Mouse (Mus musculus): ENCODE measurements around the gene Wfdc1. TPM values are rescaled to one million over a fixed set of nuclear protein-coding genes. Genes with fewer than 3 reads are reported as not detected.

Wfdc1 gene
- polyA plus RNA-seq, 1 experiment from 2014 or later, result 6.6 TPM

DNA sequence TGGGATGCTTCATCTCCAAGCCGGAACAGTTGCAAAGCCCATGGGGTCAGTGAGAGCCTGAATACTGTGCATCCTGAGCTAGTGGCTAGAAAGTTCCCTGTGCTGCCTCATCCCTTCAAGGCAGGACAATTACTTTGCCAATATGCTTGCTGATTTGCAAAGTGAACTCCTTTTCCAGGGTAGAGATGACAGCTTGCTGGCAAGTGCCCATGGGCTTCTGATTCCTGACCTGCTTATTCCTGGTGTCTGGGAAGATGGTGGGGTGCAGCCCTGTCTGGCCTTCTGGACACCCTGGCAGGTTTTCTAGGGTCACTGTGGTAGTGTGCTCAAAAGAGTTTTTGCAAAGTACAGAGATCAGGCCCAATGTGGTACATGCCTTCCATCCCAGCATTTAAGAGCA is 23.2 kb upstream of the Wfdc1 start:
- H3K9ac ChIP-seq, result no peak overlapping the region
- no peak overlapping the region for H3K27ac ChIP-seq (replicated peaks)
- no peaks in the 10 kb centered on the region for H3K27me3 ChIP-seq
- ATAC-seq (ENCODE audit: low FRiP score, low read depth), result no peak
- H3K4me2 ChIP-seq, result no peak overlapping the region
- no peaks in the 10 kb centered on the region for H3K9me3 ChIP-seq
- H3K36me3 ChIP-seq, result no peaks in the 10 kb centered on the region
- peaks cover 21% of the 10 kb centered on the region for H3K4me1 ChIP-seq (replicated peaks)
- H3K4me3 ChIP-seq, result no peak overlapping the region
- 90% methylated on average over 1 of the region's 1 CpGs for WGBS

DNA sequence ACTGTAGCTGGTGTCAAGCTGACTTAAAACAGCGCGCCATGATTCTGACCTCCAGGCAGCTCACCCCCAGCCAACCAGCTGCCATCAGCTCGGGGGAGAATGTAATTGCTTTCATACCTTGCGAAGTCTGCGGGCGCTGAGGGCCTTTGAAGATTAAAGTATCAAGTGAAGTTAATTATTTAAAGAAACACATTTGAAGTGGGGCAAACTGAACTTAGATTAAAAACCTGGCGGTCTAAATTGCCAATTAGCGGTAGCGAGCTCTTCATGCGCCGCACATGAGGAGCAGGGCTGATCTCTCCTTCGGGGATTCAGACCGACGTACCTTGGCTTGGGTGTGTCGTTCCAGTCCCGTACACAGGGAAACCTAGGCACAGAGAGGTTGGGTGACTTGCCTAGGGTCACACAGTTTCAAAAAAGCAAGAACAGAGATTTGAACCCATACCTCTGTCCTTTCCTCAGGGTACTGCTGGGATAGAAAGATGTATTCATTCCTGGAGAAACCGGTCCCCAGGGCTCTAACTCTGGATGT is 21.7 kb upstream of the Wfdc1 start:
- Histone ChIP-seq H3K9ac (no peak overlapping the region), H3K4me3 (no peak overlapping the region), H3K27ac (replicated peaks) (peak overlapping the region; percentile 75), H3K36me3 (no peaks in the 10 kb centered on the region), H3K9me3 (no peaks in the 10 kb centered on the region), H3K4me2 (no peak overlapping the region), H3K4me1 (replicated peaks) (peaks cover 21% of the 10 kb centered on the region), H3K27me3 (no peaks in the 10 kb centered on the region)
- WGBS, result 59% methylated on average over 17 of the region's 17 CpGs
- ATAC-seq (ENCODE audit: low FRiP score, low read depth), result 0 out of 2 replicates have a peak, but pooled peaks have one; percentile 28

DNA sequence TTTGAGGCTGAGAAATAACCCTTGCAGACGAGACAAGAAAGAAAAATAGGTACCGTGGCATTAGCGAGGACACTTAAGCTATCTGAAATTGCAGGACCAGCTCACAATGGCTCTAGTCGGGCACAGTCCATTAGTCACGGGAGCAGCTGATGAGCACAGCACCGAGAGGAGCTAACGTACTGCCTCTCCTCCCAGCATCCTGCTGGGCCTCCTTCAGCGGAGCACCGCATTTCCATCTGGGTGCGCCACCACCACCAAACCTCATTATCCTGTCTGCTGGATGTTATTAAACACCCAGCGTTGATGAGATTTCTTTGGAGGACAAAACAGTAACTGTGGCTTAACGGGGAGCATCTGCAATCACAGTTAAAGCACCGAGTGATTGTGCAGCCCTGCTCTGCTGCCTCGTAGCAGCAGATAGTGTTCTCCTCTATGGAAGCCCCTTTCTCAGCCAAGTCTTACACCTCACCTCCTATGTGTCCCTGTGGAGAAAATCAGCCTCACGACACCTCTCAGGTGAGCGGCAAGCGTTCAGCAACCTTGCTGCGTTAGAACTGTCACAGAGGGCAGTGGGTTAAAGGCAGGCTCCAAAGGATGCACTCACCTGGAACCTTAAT is 21.1 kb upstream of the Wfdc1 start:
- Histone ChIP-seq H3K36me3 (no peaks in the 10 kb centered on the region), H3K4me3 (no peak overlapping the region), H3K4me1 (replicated peaks) (peaks cover 21% of the 10 kb centered on the region), H3K9ac (no peak overlapping the region), H3K4me2 (0 out of 2 replicates have a peak overlapping the region, but pooled peaks have one; percentile 1), H3K9me3 (no peaks in the 10 kb centered on the region), H3K27me3 (no peaks in the 10 kb centered on the region), H3K27ac (replicated peaks) (peak overlapping the region; percentile 75)
- 37% methylated on average over 18 of the region's 18 CpGs for WGBS
- peak; percentile 73 for ATAC-seq (ENCODE audit: low FRiP score, low read depth)

DNA sequence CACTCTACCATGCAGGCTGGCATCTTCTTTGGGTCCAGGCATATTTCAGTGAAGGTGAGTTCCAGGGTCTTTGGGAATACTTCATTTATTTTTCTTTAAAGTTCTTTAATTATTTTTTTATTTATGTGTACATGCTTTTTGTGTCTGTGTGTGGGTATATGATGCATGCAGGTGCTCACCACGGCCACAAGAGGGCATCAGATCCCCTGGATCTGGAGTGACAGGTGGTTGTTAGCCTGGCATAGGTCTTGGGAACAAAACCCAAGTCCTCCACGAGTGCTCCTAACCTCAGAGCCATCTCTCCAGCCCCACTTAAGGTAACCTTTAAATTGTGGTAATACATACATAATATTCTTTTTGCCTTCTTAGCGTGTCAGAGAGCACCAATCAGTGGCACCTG is 20.0 kb upstream of the Wfdc1 start:
- Histone ChIP-seq H3K4me2 (no peak overlapping the region), H3K27me3 (no peaks in the 10 kb centered on the region), H3K36me3 (no peaks in the 10 kb centered on the region), H3K9me3 (no peaks in the 10 kb centered on the region), H3K9ac (no peak overlapping the region), H3K4me1 (replicated peaks) (peaks cover 21% of the 10 kb centered on the region), H3K4me3 (no peak overlapping the region), H3K27ac (replicated peaks) (peak overlapping the region; percentile 75; the same call in 1 of the 2 replicates)
- ATAC-seq (ENCODE audit: low FRiP score, low read depth), result no peak
- 80% methylated on average over 3 of the region's 3 CpGs for WGBS

DNA sequence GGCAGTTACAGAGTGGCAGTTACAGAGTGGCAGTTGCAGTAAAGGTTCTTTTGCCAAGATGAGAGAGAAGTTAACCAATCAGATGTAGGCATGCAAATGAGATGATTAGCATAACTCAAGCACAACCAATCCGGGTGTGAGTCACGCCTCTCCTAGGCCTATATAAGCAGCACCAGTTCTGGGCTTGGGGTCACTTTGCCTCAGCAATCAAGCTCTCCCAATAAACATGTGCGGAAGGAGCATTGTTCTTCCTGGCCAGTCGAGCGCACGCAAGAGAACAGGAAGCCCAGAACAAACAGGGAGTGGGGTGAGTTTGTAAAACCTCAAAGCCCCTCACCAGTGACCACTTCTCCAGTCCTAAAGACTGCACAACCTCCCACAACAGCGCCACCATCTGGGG is 19.3 kb upstream of the Wfdc1 start:
- Histone ChIP-seq H3K4me2 (no peak overlapping the region), H3K36me3 (no peaks in the 10 kb centered on the region), H3K4me1 (replicated peaks) (peaks cover 21% of the 10 kb centered on the region), H3K27me3 (no peaks in the 10 kb centered on the region), H3K9me3 (no peaks in the 10 kb centered on the region), H3K27ac (replicated peaks) (no peak overlapping the region), H3K4me3 (no peak overlapping the region), H3K9ac (no peak overlapping the region)
- 87% methylated on average over 7 of the region's 7 CpGs for WGBS
- ATAC-seq (ENCODE audit: low FRiP score, low read depth), result no peak

DNA sequence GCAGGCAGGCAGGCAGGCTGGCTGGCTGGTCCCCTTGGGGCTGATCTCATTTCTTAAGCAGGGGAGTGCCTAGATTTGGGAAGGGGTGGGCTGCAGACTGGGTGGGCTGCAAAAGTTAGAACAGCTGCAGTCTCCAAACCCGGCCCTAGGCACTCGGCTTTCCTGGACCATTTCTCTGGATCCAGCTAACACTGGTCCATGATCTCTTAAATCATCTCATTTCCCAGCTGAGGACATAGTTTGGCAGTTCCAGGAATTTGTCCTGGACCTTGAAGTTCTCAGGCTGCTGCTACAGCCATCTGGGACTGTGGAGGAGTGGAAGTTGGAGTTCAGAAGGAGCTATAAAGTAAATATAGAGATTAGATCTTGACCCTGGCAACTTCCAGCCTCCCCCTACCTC is 14.8 kb upstream of the Wfdc1 start:
- no peak overlapping the region for H3K4me3 ChIP-seq
- no peaks in the 10 kb centered on the region for H3K36me3 ChIP-seq
- ATAC-seq (ENCODE audit: low FRiP score, low read depth), result no peak
- no peak overlapping the region for H3K9ac ChIP-seq
- 81% methylated on average over 2 of the region's 2 CpGs for WGBS
- H3K4me2 ChIP-seq, result no peak overlapping the region
- H3K9me3 ChIP-seq, result no peaks in the 10 kb centered on the region
- no peak overlapping the region for H3K27ac ChIP-seq (replicated peaks)
- H3K4me1 ChIP-seq (replicated peaks), result no peaks in the 10 kb centered on the region; the same call in 1 of the 2 replicates
- no peaks in the 10 kb centered on the region for H3K27me3 ChIP-seq

DNA sequence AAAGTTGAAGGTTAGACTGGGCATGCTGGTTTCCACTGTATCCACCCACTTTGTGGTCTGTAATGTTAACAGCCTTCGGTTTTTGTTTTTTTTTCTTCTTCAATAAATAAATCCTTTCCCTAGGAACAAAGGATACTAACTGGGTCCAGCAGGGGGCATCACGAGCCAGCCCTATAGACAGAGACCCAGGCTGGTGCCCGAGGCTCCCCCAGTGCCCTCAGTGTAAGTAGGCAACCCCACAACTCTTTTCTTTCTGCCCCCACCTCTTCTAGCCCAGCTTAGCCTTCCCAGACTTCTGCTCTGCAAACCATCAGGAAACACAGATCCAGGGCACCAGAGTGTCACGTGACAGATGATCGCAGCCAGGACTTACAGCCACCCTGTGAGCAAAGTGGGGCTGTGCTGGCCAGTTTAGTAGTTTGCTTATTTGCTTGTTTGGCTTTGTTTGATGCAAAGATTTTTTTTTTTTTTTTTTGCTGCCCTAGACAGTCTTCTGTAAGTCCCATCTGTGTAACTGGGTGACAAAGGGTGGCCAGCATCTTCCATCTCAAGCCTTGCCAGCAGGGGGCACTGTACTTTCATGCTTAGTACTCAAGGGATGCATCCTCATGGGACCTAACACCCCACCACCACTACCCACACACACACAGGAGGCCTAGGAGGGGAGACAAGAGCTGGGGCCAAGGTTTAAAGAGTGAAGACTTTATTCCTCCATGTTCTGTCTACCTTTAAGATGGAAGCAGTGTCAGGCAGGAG is 9.3 kb upstream of the Wfdc1 start:
- 52% methylated on average over 5 of the region's 5 CpGs for WGBS
- Histone ChIP-seq H3K4me1 (replicated peaks) (peaks cover 10% of the 10 kb centered on the region), H3K9me3 (no peaks in the 10 kb centered on the region), H3K4me2 (no peak overlapping the region), H3K4me3 (no peak overlapping the region), H3K27ac (replicated peaks) (no peak overlapping the region), H3K9ac (no peak overlapping the region), H3K27me3 (no peaks in the 10 kb centered on the region), H3K36me3 (no peaks in the 10 kb centered on the region)
- ATAC-seq (ENCODE audit: low FRiP score, low read depth), result no peak

DNA sequence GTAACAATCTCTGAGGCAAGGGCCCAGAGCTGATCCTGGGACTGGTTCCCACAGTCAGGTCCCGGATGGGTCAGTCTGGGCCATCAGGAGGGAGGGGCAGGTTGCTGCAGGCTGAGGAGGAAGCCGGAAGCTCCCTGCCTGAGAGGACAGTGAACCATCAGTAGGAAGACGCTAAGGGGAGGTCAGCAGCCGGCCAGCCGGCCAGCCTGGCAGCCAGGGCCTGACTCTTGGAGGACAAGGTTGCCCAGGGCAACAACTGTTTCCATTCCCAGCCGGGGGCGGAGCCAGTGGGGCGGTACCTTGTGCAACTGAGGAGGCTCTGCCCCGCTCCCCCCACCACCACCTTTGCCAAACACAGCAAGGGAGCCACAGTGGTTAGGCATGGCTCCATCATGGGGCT is 5.1 kb upstream of the Wfdc1 start:
- Histone ChIP-seq H3K27ac (replicated peaks) (0 out of 2 replicates have a peak overlapping the region, but pooled peaks have one; percentile 25), H3K9me3 (no peaks in the 10 kb centered on the region), H3K27me3 (no peaks in the 10 kb centered on the region), H3K4me3 (no peak overlapping the region), H3K36me3 (no peaks in the 10 kb centered on the region), H3K4me2 (no peak overlapping the region), H3K4me1 (replicated peaks) (peaks cover 10% of the 10 kb centered on the region), H3K9ac (no peak overlapping the region)
- ATAC-seq (ENCODE audit: low FRiP score, low read depth), result peak; percentile 71; the same call in 1 of the 2 replicates
- 2% methylated on average over 9 of the region's 9 CpGs for WGBS

DNA sequence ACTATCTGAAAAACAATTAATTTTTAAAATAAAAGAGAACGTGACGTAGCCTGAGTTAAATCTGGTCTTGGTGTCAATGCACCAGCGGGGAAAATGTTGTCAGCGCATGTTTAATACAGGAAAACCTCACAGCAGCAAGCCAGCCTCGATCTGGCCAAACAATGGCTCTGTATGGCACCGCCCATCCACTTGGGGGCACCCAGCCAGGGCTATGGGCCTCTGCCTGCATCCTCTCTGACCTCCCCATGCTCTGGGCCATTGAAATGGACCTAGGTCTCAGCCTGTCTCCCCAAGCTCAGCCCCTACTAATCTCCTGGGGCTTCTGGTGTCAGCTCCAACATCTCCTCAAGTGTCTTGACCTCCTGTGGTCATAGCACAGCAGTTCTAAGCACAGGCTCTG is 4.3 kb upstream of the Wfdc1 start:
- Histone ChIP-seq H3K4me1 (replicated peaks) (peaks cover 10% of the 10 kb centered on the region), H3K9ac (no peak overlapping the region), H3K4me3 (no peak overlapping the region), H3K27me3 (no peaks in the 10 kb centered on the region), H3K36me3 (no peaks in the 10 kb centered on the region), H3K9me3 (no peaks in the 10 kb centered on the region), H3K4me2 (no peak overlapping the region), H3K27ac (replicated peaks) (no peak overlapping the region)
- ATAC-seq (ENCODE audit: low FRiP score, low read depth), result no peak
- WGBS, result 69% methylated on average over 6 of the region's 6 CpGs

DNA sequence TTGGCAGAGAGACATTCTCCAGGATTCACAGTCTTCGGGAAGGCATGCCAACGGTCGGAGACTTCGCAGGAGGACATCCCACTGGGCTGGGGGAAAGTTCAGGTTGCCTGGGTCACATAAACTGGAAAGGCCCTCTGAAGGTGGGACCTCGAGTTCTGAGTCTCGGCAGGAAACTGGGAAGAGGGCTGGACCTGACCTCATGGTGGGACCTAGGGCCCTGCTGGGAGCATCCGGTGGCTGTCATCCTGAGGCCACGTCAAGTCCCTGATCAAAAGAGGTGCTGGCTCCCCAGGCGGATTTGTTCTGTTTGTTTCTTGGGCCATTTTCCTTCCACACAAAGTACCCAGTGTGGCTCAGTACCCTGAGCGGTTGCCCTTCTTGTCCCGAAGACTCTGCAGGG is 2.7 kb upstream of the Wfdc1 start:
- WGBS, result 58% methylated on average over 11 of the region's 11 CpGs
- no peak for ATAC-seq (ENCODE audit: low FRiP score, low read depth)

DNA sequence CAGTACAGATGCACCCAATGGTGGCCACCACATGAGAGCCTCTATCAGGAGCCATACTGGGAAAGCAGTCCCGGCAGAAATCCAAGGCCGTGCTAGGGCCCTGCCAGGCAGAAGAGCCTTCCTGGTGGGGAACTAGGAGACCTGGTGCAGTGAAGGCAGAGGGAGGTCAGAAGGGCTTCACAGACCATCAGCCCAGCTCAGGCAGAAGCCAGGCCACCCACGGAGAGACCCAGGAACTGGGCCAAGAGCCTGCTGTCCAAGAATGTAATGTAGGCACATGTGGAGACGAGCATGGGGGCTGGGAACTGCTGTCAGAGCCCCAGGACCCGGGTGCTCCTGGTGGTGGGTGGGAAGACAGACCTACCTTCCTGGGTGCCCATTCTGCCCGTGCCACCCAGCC is 895 bp upstream of the Wfdc1 start:
- ATAC-seq (ENCODE audit: low FRiP score, low read depth), result no peak
- 65% methylated on average over 6 of the region's 6 CpGs for WGBS
- H3K27ac ChIP-seq (replicated peaks), result no peak overlapping the region
- H3K4me2 ChIP-seq, result no peak overlapping the region
- H3K9me3 ChIP-seq, result no peaks in the 10 kb centered on the region
- H3K27me3 ChIP-seq, result 0 out of 2 replicates have a peak, but pooled peaks cover 3% of the 10 kb centered on the region
- no peaks in the 10 kb centered on the region for H3K36me3 ChIP-seq
- H3K4me3 ChIP-seq, result no peak overlapping the region
- peaks cover 10% of the 10 kb centered on the region for H3K4me1 ChIP-seq (replicated peaks)
- H3K9ac ChIP-seq, result no peak overlapping the region

More for the DNA sequence above, 2.7 kb upstream of the Wfdc1 start:
- H3K36me3 ChIP-seq, result no peaks in the 10 kb centered on the region
- peaks cover 10% of the 10 kb centered on the region for H3K4me1 ChIP-seq (replicated peaks)
- no peak overlapping the region for H3K27ac ChIP-seq (replicated peaks)
- no peak overlapping the region for H3K4me3 ChIP-seq
- no peak overlapping the region for H3K9ac ChIP-seq
- H3K27me3 ChIP-seq, result 0 out of 2 replicates have a peak, but pooled peaks cover under 1% of the 10 kb centered on the region
- no peaks in the 10 kb centered on the region for H3K9me3 ChIP-seq
- H3K4me2 ChIP-seq, result no peak overlapping the region

DNA sequence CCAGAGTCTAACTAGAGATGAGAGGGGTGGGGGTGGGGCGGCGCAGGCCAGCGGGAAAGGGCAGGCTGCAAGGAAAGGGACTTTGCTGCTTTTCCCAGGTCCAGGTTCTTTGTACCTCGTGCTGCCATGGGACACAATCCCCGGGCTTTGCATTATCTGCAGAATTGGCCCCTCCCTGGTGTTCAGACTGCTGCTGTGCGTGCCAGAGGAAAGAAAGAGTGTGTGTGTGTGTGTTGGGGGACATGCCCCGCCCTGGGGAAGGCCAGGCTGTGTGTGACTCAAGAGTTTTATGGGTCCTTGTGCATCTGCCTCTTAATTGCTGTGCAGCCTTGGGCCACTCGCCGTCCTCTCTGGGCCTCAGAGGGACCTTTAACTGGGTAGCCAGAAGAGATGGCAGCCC is 2.3 kb downstream of the Wfdc1 start:
- H3K36me3 ChIP-seq, result no peaks in the 10 kb centered on the region
- H3K4me2 ChIP-seq, result no peak overlapping the region
- no peak overlapping the region for H3K4me3 ChIP-seq
- no peak overlapping the region for H3K9ac ChIP-seq
- 0 out of 2 replicates have a peak, but pooled peaks cover 3% of the 10 kb centered on the region for H3K27me3 ChIP-seq
- WGBS, result 62% methylated on average over 9 of the region's 9 CpGs
- no peak overlapping the region for H3K27ac ChIP-seq (replicated peaks)
- ATAC-seq (ENCODE audit: low FRiP score, low read depth), result no peak
- no peaks in the 10 kb centered on the region for H3K9me3 ChIP-seq
- no peaks in the 10 kb centered on the region for H3K4me1 ChIP-seq (replicated peaks)

Data from hindbrain, embryonic 15.5 days (tissue).